Mouse (Mus musculus) intestine, embryonic 16.5 days (tissue): ENCODE results near the gene Atf6. TPM values are rescaled to one million over a fixed set of nuclear protein-coding genes. Genes with fewer than 3 reads are reported as not detected.

Experiments used
- ATAC-seq: fragments of 200-750 bp; cut with Nextera tagmentation; 2 replicates; pipeline ENCODE4 v1.8.0; 2017; ENCODE audit warnings: moderate TSS enrichment, moderate library complexity
- H3K27ac ChIP-seq: fragments of 300-500 bp; sonication (generic); 2 replicates; pipeline ENCODE4 v1.5.1; 2014; ENCODE audit warnings: mild to moderate bottlenecking, low read length
- H3K27me3 ChIP-seq: fragments of 300-500 bp; sonication (generic); replicated peaks from 2 replicates; pipeline ENCODE4 v1.6.1; 2014; ENCODE audit warnings: low read length, control low read depth, mixed read lengths; ENCODE audit not compliant: control insufficient read depth, insufficient read depth
- H3K36me3 ChIP-seq: fragments of 300-500 bp; sonication (generic); 2 replicates; pipeline ENCODE4 v1.6.1; 2014; ENCODE audit warnings: low read length, control low read depth; ENCODE audit not compliant: control insufficient read depth, insufficient read depth
- H3K4me1 ChIP-seq: fragments of 300-500 bp; sonication (generic); 2 replicates; pipeline ENCODE4 v1.6.1; 2014; ENCODE audit warnings: low read length, control low read depth, mixed read lengths; ENCODE audit not compliant: control insufficient read depth, insufficient read depth
- H3K4me2 ChIP-seq: fragments of 300-500 bp; sonication (generic); 2 replicates; pipeline ENCODE4 v1.6.1; 2014; ENCODE audit warnings: low read depth, low read length, control low read depth
- H3K4me3 ChIP-seq: fragments of 300-500 bp; sonication (generic); 2 replicates; pipeline ENCODE4 v1.5.1; 2014; ENCODE audit warnings: mild to moderate bottlenecking, low read length
- H3K9ac ChIP-seq: fragments of 300-500 bp; sonication (generic); 2 replicates; pipeline ENCODE4 v1.6.1; 2014; ENCODE audit warnings: low read depth, low read length
- H3K9me3 ChIP-seq: fragments of 300-500 bp; sonication (generic); 2 replicates; pipeline ENCODE4 v1.6.1; 2016; ENCODE audit warnings: low read length, control low read depth; ENCODE audit not compliant: control insufficient read depth
- WGBS: fragments of 180-500 bp; shearing (Covaris S2); extraction: QIAGEN DNeasy Blood & Tissue Kit; methylation state at CpG from one replicate; pipeline ENCODE4 v1.1.7; 2014; 5-methylcytosine and 5-hydroxymethylcytosine counted together
- polyA plus RNA-seq: library from polyadenylated mRNA; unstranded; fragments of >200 nt; fragmentation: Nextera tagmentation; extraction: Ambion mirVana; gene quantifications from 2 replicates; pipeline ENCODE4 v1.2.1, GENCODE M21; 2015

The Atf6 gene
- polyA plus RNA-seq, 1 experiment from 2014 or later = 8.0 TPM

- ATAC-seq = no peak
- Histone ChIP-seq H3K36me3 (no peaks in the 10 kb centered on the region), H3K27ac (no peak overlapping the region), H3K4me3 (no peak overlapping the region), H3K9me3 (no peaks in the 10 kb centered on the region), H3K27me3 (no peaks in the 10 kb centered on the region), H3K9ac (no peak overlapping the region), H3K4me1 (0 out of 2 replicates have a peak, but pooled peaks cover 2% of the 10 kb centered on the region), H3K4me2 (no peak overlapping the region)
- WGBS = 71% methylated on average over 11 of the region's 11 CpGs
These were observed 135.5 kb downstream of the Atf6 start for GRCm38 (mm10) chr1:170731865-170732595.

GRCm38 (mm10) chr1:170729267-170729962 is 138.2 kb downstream of the Atf6 start:
- Histone ChIP-seq H3K27me3 (no peaks in the 10 kb centered on the region), H3K27ac (no peak overlapping the region), H3K4me3 (no peak overlapping the region), H3K4me1 (0 out of 2 replicates have a peak, but pooled peaks cover 2% of the 10 kb centered on the region), H3K9me3 (no peaks in the 10 kb centered on the region), H3K9ac (no peak overlapping the region), H3K4me2 (no peak overlapping the region), H3K36me3 (no peaks in the 10 kb centered on the region)
- no peak for ATAC-seq
- WGBS = 79% methylated on average over 8 of the region's 8 CpGs

DNA sequence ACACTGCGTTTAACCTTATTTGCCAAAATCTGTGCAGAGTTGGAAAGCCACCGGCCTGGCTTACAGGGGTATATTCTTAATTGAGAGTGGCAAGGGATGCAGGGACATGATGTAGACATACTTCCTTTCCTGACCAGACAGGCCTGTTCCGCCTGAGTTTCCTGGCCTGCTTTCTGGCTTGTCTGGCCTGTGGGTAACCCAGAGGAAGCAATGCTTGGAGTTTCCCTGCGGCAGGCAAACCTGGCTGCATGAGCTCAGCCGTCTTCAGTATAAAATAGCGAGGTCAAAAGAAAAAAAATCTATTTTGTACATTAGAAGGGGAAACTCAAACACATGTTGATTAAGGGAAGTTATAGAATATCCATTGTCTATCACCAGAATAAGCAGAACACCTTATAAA is 139.0 kb downstream of the Atf6 start:
- H3K9me3 ChIP-seq = no peaks in the 10 kb centered on the region
- no peak overlapping the region for H3K4me3 ChIP-seq
- H3K4me2 ChIP-seq = no peak overlapping the region
- no peak overlapping the region for H3K27ac ChIP-seq
- 0 out of 2 replicates have a peak, but pooled peaks cover 2% of the 10 kb centered on the region for H3K4me1 ChIP-seq
- 71% methylated on average over 6 of the region's 6 CpGs for WGBS
- H3K27me3 ChIP-seq = no peaks in the 10 kb centered on the region
- H3K36me3 ChIP-seq = no peaks in the 10 kb centered on the region
- no peak for ATAC-seq
- H3K9ac ChIP-seq = no peak overlapping the region

DNA sequence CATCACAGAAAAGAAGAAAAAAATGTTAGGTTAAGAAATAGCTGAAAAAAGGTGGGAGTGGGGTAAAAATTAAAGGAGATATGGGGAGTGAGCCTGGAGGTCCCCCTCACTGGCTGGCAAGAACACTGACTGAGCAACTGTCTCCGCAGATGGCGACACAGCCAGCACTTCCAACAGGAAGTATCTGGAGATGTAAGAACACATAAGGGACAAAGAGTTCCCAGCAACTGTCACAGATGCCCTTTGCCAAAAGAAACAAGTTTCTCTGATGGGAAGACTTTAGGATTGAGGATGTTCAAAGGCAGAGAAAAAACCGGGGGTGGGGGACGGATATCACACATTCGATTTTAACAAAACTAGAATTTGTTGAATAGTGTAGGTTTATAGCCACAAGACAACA is 146.0 kb downstream of the Atf6 start:
- 88% methylated on average over 5 of the region's 5 CpGs for WGBS

GRCm38 (mm10) chr1:170718133-170718810 is 149.3 kb downstream of the Atf6 start:
- 69% methylated on average over 8 of the region's 8 CpGs for WGBS
- Histone ChIP-seq H3K36me3 (no peaks in the 10 kb centered on the region), H3K9me3 (no peaks in the 10 kb centered on the region), H3K27me3 (no peaks in the 10 kb centered on the region), H3K4me2 (no peak overlapping the region), H3K4me1 (no peaks in the 10 kb centered on the region), H3K9ac (no peak overlapping the region), H3K4me3 (no peak overlapping the region), H3K27ac (no peak overlapping the region)
- no peak for ATAC-seq

More for the DNA sequence above, 146.0 kb downstream of the Atf6 start:
- H3K27me3 ChIP-seq = no peaks in the 10 kb centered on the region
- H3K27ac ChIP-seq = no peak overlapping the region
- H3K4me1 ChIP-seq = no peaks in the 10 kb centered on the region
- no peak overlapping the region for H3K9ac ChIP-seq
- no peak overlapping the region for H3K4me2 ChIP-seq
- no peak overlapping the region for H3K4me3 ChIP-seq
- no peak for ATAC-seq
- H3K36me3 ChIP-seq = no peaks in the 10 kb centered on the region
- H3K9me3 ChIP-seq = no peaks in the 10 kb centered on the region

DNA sequence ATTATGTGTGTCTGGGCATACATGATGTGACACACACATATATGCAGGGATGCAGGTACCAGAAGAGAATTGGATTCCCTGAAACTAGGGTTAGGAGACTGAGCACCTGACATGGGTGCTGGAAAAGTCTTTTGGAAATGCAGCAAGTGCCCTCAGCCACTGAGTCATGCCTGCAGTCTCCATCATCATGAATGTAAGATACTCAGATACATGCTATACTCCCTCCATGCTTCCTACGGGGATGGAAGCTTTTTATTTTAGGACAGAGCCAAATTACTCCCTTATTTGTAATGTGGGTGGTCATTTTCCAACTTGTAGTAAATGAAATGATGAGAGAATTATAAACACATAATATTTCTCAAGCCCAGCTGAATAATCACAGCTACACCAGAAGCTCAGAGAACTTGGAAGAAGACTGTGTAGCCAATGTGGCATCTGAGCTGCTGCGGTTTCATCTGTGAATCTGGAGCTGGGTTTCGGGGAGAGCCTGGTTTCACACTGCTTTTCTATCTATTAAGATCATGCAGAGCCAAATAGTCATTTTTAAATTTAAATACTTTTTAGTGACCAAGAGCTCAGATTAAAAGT is 150.2 kb downstream of the Atf6 start:
- 61% methylated on average over 3 of the region's 3 CpGs for WGBS
- no peak overlapping the region for H3K4me2 ChIP-seq
- ATAC-seq = no peak
- H3K4me3 ChIP-seq = no peak overlapping the region
- no peaks in the 10 kb centered on the region for H3K4me1 ChIP-seq
- no peak overlapping the region for H3K9ac ChIP-seq
- no peaks in the 10 kb centered on the region for H3K36me3 ChIP-seq
- H3K27ac ChIP-seq = no peak overlapping the region
- no peaks in the 10 kb centered on the region for H3K9me3 ChIP-seq
- H3K27me3 ChIP-seq = no peaks in the 10 kb centered on the region

- no peak for ATAC-seq
- Histone ChIP-seq H3K27me3 (no peaks in the 10 kb centered on the region), H3K27ac (no peak overlapping the region), H3K4me3 (no peak overlapping the region), H3K9ac (no peak overlapping the region), H3K4me2 (no peak overlapping the region), H3K36me3 (no peaks in the 10 kb centered on the region; the same call in 1 of the 2 replicates), H3K9me3 (no peaks in the 10 kb centered on the region), H3K4me1 (no peaks in the 10 kb centered on the region)
- WGBS = 92% methylated on average over 7 of the region's 7 CpGs
These were observed 155.8 kb downstream of the Atf6 start for GRCm38 (mm10) chr1:170711731-170712130.

DNA sequence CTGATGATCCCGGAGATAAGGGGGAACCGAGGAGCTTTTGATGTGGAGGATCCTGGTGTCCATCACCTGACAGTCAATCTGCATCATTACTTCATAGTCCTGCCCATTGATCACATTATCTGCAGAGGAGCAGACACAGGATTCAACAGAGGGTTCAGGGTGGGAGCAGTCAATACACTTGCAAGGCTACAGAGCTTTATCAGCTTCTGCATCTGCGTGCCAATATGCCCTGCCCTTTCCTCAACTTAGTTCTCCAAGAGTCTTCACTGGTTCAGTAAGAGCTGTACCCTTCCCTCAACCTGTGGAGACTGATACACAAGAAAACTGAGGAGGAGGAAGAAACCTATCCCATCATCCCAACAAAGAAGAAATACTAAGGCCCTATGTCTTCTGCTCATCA is 157.6 kb downstream of the Atf6 start:
- 84% methylated on average over 3 of the region's 3 CpGs for WGBS
- Histone ChIP-seq H3K4me3 (no peak overlapping the region), H3K9ac (no peak overlapping the region), H3K27me3 (no peaks in the 10 kb centered on the region), H3K4me2 (no peak overlapping the region), H3K9me3 (no peaks in the 10 kb centered on the region), H3K27ac (no peak overlapping the region), H3K4me1 (no peaks in the 10 kb centered on the region), H3K36me3 (no peaks in the 10 kb centered on the region; the same call in 1 of the 2 replicates)
- ATAC-seq = no peak

DNA sequence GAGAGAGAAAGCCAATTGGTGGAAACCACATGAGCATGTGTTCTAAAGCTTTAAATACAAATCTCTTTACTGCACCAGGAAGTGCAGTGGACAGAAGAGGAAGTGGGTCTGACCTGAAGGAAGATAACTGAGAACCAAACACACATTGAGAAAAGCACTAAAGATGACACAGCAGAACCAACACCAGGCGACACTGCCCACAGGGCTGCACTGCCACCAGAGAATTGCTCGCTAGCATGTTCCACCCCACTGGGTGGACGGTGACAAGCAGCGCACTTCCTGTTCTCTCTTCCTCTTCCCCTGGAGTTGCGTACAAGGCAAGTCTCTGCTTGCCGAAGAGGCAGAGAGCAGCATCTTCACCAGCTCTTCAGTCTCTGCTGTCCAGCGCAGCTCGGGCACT is 158.1 kb downstream of the Atf6 start:
- no peak overlapping the region for H3K27ac ChIP-seq
- WGBS = 86% methylated on average over 8 of the region's 8 CpGs
- no peaks in the 10 kb centered on the region; the same call in 1 of the 2 replicates for H3K36me3 ChIP-seq
- ATAC-seq = no peak
- H3K9me3 ChIP-seq = no peaks in the 10 kb centered on the region
- no peaks in the 10 kb centered on the region for H3K27me3 ChIP-seq
- H3K9ac ChIP-seq = no peak overlapping the region
- H3K4me3 ChIP-seq = no peak overlapping the region
- H3K4me1 ChIP-seq = no peaks in the 10 kb centered on the region
- no peak overlapping the region for H3K4me2 ChIP-seq
